Mouse (Mus musculus): Measurements from ENCODE around the gene Rbck1. TPM values are rescaled to one million over a fixed set of nuclear protein-coding genes. Genes with fewer than 3 reads are reported as not detected.

The Rbck1 gene
- polyA plus RNA-seq, 1 experiment from 2014 or later, result 49.8 TPM

DNA sequence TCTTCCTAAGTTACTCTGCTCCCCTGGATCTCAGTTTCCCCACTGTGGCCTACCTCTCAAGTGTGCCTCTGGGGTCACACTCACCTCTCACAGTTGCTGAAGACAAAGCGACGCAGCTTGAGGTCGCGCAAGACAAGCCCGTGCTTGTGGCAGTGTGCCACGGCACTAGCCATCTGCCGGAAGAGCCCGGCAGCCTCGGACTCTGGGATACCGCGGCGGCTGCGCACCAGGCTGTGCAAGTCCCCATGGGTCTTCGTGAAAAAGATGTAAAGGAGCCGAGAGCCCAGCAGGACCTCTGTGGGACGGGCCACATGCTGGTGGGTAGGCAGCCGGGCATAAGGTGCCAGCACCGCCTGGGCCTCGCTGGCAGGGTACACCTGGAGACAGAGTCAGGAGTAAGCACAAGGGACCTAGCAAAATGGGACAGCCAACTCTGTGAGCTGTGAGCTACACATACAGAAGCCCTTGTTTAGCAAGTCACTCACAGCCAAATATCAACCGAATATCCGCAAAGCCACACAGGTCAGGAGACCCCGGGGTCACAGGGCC is 7.3 kb upstream of the Rbck1 start:
- Histone ChIP-seq H3K4me1 (replicated peaks; ENCODE audit: control insufficient read depth, insufficient read depth) (no peaks in the 10 kb centered on the region; the same call in 1 of the 2 replicates), H3K36me3 (ENCODE audit: control insufficient read depth, insufficient read depth, low read length) (no peaks in the 10 kb centered on the region), H3K9me3 (ENCODE audit: control insufficient read depth, low read length) (no peaks in the 10 kb centered on the region), H3K4me3 (ENCODE audit: low read depth, low read length) (no peak overlapping the region), H3K9ac (ENCODE audit: low read length) (no peak overlapping the region), H3K4me2 (replicated peaks; ENCODE audit: low read depth) (no peak overlapping the region), H3K27ac (replicated peaks) (no peak overlapping the region), H3K27me3 (ENCODE audit: control insufficient read depth, insufficient read depth, low read length) (no peaks in the 10 kb centered on the region)
- no peak for TF ChIP-seq CTCF (IDR thresholded peaks at IDR 0.05; ENCODE audit: low read depth)
- TF ChIP-seq EP300 (optimal IDR thresholded peaks at IDR 0.05), result no peak
- ATAC-seq (ENCODE audit: low FRiP score, low TSS enrichment) (no peak), DNase-seq (ENCODE audit: low spot score) (no peak)
- WGBS, result 89% methylated on average over 22 of the region's 22 CpGs

DNA sequence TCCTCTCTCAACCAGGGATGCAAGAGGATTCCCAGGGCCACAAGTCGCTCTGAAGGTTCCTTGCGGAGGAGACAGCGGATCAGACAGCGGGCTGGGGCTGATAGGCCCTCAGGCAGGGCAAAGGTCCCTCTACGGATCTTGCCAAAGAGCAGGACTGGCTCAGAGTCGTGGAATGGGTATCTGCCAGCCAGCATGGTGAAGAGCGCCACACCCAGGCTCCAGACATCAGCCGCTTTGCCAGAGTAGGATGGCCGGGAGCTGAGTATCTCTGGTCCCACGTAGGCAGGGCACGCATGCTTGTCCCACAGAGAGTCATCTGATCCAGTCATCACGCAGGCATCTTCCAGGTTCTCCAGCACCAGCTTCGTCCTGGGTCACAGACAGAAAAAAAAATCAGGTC is 5.9 kb upstream of the Rbck1 start:
- no peaks in the 10 kb centered on the region for H3K9me3 ChIP-seq (ENCODE audit: control insufficient read depth, low read length)
- DNase-seq (ENCODE audit: low spot score) (no peak), ATAC-seq (ENCODE audit: low FRiP score, low TSS enrichment) (no peak)
- no peaks in the 10 kb centered on the region for H3K4me1 ChIP-seq (replicated peaks; ENCODE audit: control insufficient read depth, insufficient read depth)
- H3K4me3 ChIP-seq (ENCODE audit: low read depth, low read length), result no peak overlapping the region
- no peaks in the 10 kb centered on the region for H3K27me3 ChIP-seq (ENCODE audit: control insufficient read depth, insufficient read depth, low read length)
- no peak overlapping the region for H3K9ac ChIP-seq (ENCODE audit: low read length)
- H3K27ac ChIP-seq (replicated peaks), result no peak overlapping the region
- TF ChIP-seq CTCF (IDR thresholded peaks at IDR 0.05; ENCODE audit: low read depth) (no peak), EP300 (optimal IDR thresholded peaks at IDR 0.05) (no peak)
- 83% methylated on average over 13 of the region's 13 CpGs for WGBS
- H3K36me3 ChIP-seq (ENCODE audit: control insufficient read depth, insufficient read depth, low read length), result no peaks in the 10 kb centered on the region
- H3K4me2 ChIP-seq (replicated peaks; ENCODE audit: low read depth), result no peak overlapping the region

DNA sequence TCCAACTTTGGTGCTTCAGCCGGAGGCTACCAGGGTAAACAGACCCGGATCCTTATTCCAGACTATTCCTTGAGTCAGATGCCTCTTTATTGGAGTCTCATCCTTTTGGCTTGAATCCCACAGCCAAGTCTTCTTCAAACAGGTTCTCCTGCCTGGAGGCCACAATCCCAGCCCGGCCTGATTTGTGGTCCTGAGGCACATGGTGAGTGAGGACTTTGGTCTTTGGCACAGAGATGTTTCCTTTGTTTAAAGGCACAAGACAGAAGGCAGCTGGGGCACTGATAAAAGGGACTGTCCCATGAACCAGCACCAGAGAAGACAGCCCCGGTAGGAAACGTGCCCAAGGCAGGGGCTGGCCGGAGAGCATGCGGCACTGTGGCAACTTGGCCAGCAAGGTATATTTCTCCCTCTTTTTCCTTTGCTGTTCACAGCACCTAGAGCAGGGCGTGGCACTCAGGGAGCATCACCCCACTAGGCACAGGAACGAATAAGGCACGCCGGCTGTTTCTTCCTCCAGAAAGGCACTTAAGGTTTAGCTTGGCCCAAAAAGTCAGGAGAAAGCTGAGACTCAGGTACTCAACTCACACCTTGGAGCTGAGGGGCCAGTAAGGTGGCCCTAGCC is 5.2 kb upstream of the Rbck1 start:
- DNase-seq (ENCODE audit: low spot score) (no peak), ATAC-seq (ENCODE audit: low FRiP score, low TSS enrichment) (no peak)
- H3K9ac ChIP-seq (ENCODE audit: low read length), result no peak overlapping the region
- no peaks in the 10 kb centered on the region for H3K4me1 ChIP-seq (replicated peaks; ENCODE audit: control insufficient read depth, insufficient read depth)
- no peaks in the 10 kb centered on the region for H3K27me3 ChIP-seq (ENCODE audit: control insufficient read depth, insufficient read depth, low read length)
- no peak overlapping the region for H3K4me3 ChIP-seq (ENCODE audit: low read depth, low read length)
- H3K4me2 ChIP-seq (replicated peaks; ENCODE audit: low read depth), result no peak overlapping the region
- TF ChIP-seq EP300 (optimal IDR thresholded peaks at IDR 0.05) (no peak), CTCF (IDR thresholded peaks at IDR 0.05; ENCODE audit: low read depth) (no peak)
- H3K27ac ChIP-seq (replicated peaks), result no peak overlapping the region
- no peaks in the 10 kb centered on the region for H3K36me3 ChIP-seq (ENCODE audit: control insufficient read depth, insufficient read depth, low read length)
- no peaks in the 10 kb centered on the region for H3K9me3 ChIP-seq (ENCODE audit: control insufficient read depth, low read length)
- 82% methylated on average over 11 of the region's 11 CpGs for WGBS

DNA sequence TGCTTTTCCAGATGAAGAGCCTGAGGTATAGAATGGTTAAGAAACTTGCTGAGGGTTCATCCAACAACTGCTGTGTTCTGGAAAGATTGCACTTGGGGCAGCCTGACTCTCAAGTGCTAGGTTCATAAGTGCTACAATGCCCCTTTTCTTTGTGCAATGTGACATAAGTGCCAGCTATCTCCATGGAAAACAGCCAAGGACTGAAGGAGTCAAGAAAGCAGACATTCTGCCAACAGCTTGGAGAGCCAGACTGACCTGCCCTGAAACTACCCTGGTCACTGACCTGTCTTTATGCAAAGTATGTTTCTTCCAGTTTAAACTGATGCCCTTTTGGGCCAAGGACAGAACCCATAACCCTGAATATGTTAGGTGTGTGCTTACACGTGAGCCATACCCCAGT is 4.4 kb upstream of the Rbck1 start:
- Histone ChIP-seq H3K36me3 (ENCODE audit: control insufficient read depth, insufficient read depth, low read length) (no peaks in the 10 kb centered on the region), H3K27ac (replicated peaks) (no peak overlapping the region), H3K4me3 (ENCODE audit: low read depth, low read length) (no peak overlapping the region), H3K9ac (ENCODE audit: low read length) (no peak overlapping the region), H3K9me3 (ENCODE audit: control insufficient read depth, low read length) (no peaks in the 10 kb centered on the region), H3K4me2 (replicated peaks; ENCODE audit: low read depth) (no peak overlapping the region), H3K4me1 (replicated peaks; ENCODE audit: control insufficient read depth, insufficient read depth) (no peaks in the 10 kb centered on the region), H3K27me3 (ENCODE audit: control insufficient read depth, insufficient read depth, low read length) (no peaks in the 10 kb centered on the region)
- 81% methylated on average over 1 of the region's 1 CpGs for WGBS
- no peak for ATAC-seq (ENCODE audit: low FRiP score, low TSS enrichment)
- no peak for DNase-seq (ENCODE audit: low spot score)
- no peak for TF ChIP-seq EP300 (optimal IDR thresholded peaks at IDR 0.05)
- no peak for TF ChIP-seq CTCF (IDR thresholded peaks at IDR 0.05; ENCODE audit: low read depth)

DNA sequence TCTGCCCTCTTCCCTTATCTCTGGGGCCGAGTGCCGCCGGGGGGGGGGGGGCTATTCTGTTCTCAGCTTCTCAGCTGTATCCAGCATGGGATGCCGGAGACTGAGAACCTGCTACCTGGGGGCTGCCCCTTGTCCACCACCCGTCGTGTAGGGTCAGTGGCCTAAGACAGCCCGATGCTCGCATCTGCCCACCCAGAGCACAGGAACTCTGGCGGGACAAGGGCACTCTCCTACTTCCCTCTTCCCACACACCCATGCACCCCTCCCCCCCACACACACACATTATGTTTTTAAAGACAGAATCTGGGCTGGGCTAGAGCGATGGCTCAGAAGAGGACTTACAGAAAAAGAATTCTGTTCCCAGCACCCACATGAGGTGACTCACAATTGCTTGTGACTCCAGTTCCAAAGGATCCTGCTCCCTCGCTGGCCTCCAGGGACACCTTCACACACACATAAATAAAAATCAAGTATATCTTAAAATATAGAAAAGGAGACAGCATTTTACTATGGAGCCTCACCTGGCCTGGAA is 2.9 kb upstream of the Rbck1 start:
- ATAC-seq (ENCODE audit: low FRiP score, low TSS enrichment) (no peak), DNase-seq (ENCODE audit: low spot score) (no peak)
- no peaks in the 10 kb centered on the region for H3K27me3 ChIP-seq (ENCODE audit: control insufficient read depth, insufficient read depth, low read length)
- H3K36me3 ChIP-seq (ENCODE audit: control insufficient read depth, insufficient read depth, low read length), result no peaks in the 10 kb centered on the region
- H3K4me3 ChIP-seq (ENCODE audit: low read depth, low read length), result no peak overlapping the region
- WGBS, result 49% methylated on average over 10 of the region's 11 CpGs
- H3K9ac ChIP-seq (ENCODE audit: low read length), result no peak overlapping the region
- no peaks in the 10 kb centered on the region; the same call in 1 of the 2 replicates for H3K4me1 ChIP-seq (replicated peaks; ENCODE audit: control insufficient read depth, insufficient read depth)
- no peak for TF ChIP-seq CTCF (IDR thresholded peaks at IDR 0.05; ENCODE audit: low read depth)
- no peak for TF ChIP-seq EP300 (optimal IDR thresholded peaks at IDR 0.05)
- H3K9me3 ChIP-seq (ENCODE audit: control insufficient read depth, low read length), result no peaks in the 10 kb centered on the region
- H3K27ac ChIP-seq (replicated peaks), result no peak overlapping the region
- no peak overlapping the region for H3K4me2 ChIP-seq (replicated peaks; ENCODE audit: low read depth)

DNA sequence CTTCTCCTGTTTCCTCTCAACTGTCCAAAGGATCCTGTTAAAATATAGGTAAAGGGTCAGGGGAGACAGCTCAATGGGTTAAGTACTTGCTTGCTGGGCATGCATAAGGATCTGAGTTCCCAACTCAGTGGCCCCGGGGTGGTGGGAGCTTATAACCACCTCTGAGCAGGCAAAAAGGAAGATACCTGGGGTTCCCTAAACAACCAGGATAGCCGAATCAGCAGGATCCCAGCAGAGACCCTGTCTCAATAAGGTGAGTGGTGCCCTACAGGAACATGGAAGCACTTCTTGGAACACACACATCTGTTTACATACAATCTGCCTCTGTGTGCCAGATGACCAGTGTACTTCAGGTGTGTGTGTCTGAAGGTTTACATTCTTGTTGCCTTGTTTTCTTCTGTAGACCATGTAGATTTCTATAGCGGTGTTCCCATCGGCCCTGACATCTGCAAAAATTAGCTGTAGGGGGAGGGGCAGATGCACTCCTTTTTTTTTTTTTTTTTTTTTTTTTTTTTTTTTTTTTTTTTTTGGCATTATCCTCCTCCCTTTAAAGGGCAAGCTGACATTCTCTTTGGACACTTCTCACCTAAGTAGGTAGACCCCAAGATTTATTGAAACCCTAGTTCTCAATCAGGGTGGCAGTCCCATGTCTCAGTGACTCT is 1.0 kb upstream of the Rbck1 start:
- Histone ChIP-seq H3K36me3 (ENCODE audit: control insufficient read depth, insufficient read depth, low read length) (no peaks in the 10 kb centered on the region), H3K4me3 (ENCODE audit: low read depth, low read length) (no peak overlapping the region), H3K4me1 (replicated peaks; ENCODE audit: control insufficient read depth, insufficient read depth) (no peaks in the 10 kb centered on the region; the same call in 1 of the 2 replicates), H3K27me3 (ENCODE audit: control insufficient read depth, insufficient read depth, low read length) (no peaks in the 10 kb centered on the region), H3K9me3 (ENCODE audit: control insufficient read depth, low read length) (no peaks in the 10 kb centered on the region), H3K4me2 (replicated peaks; ENCODE audit: low read depth) (no peak overlapping the region), H3K9ac (ENCODE audit: low read length) (no peak overlapping the region), H3K27ac (replicated peaks) (no peak overlapping the region)
- DNase-seq (ENCODE audit: low spot score) (no peak), ATAC-seq (ENCODE audit: low FRiP score, low TSS enrichment) (no peak)
- TF ChIP-seq EP300 (optimal IDR thresholded peaks at IDR 0.05) (no peak), CTCF (IDR thresholded peaks at IDR 0.05; ENCODE audit: low read depth) (no peak)
- WGBS, result 71% methylated on average over 4 of the region's 4 CpGs

Data from stomach, postnatal 0 days (tissue).